Mouse (Mus musculus) right cerebral cortex, postnatal 36 days (tissue): Measurements from ENCODE around the gene Dpp9.
"Not testable (repeated sequence)": the region's sequence is repeated elsewhere in the genome, so short reads cannot be mapped to it uniquely, and the experiment has no call there.

Experiments used
- DNase-seq, 2 experiments: peaks; one replicate each; pipeline ENCODE4 v3.0.0; 2022; ENCODE audit warnings: low spot score in 2 of 2, mixed read lengths in 1 of 2

Gene Dpp9

DNA sequence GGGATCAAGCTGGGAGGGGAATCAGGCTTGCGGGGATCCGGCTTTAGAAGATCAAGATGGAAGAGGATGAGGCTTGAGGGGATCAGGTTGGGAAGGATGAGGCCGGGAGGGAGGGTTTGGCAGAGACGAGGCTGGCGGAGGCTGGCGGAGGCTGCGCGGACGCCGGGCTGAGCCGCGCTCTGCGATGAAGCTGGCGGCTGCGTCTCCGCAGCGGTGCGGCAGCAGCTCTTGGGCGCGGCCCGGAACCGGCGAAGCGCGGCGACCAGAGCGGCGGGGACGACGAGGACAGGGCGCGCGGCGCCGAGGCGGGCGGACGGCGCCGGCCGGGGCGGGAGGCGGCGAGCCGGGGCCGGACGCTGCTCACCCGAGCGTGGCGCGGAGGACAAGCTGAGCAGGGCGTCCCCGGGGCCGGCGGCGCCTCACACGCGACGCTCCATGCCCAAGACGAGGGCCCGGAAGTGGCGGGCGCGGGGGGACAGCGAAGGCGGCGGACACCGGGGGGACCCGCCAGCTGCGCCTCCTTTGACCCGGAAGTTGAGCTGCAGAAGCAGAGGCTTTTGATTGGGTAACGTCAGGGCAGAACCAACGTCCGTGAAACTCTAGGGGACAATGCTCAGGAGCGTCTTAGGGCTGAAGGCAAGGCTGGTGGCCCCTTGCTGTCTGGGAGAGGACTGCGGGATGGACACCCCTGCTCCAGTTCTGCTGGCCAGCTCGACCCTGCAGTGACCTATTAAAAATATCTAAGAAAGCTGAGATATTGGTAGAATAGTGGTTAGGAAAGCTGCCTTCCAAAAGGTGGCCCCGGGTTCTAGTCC, at the start of gene Dpp9:
Gene Dpp9, minus strand, starts transcription at position 529 of the 815 bp plus-strand sequence.
- peak; percentile 86 to 93 for DNase-seq

DNA sequence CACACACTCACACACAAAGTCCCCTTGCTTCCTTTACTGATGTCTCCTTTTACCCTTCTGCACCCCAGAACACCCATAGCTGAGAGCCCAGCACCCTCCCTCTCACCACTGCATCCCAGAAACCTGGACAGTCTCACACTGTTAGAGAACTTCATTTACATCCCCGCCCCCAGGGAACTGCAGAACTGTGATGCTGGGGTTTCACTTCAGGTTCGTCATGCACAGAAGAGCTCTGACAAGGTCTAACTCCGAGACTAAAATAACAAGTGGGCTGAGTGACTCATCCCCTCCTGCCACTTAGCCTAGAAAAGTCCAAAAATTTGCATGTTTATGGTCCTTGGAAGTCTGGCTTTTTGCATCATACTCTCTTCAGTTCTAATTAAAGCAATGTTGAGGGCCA, 47.6 kb upstream of the Dpp9 start:
- DNase-seq: peak; percentile 78 to 91

DNA sequence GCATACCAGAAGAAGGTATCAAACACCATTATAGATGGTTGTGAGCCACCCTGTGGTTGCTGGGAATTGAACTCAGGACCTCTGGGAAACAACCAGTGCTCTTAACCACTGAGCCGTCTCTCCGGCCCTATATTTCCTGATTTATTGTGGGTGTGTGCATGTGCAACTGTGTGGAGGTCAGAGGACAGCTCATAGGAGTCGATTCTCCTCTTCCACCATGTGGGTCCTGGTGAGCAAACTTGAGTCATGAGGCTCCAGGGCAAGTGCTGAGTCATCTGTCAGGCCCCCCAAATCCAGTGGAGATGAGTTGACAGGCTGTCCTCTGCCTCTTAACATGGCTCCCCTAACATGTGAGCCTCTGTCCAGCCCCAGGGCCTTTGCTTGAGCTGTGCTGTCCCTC, 47.2 kb upstream of the Dpp9 start:
- DNase-seq: no peak

DNA sequence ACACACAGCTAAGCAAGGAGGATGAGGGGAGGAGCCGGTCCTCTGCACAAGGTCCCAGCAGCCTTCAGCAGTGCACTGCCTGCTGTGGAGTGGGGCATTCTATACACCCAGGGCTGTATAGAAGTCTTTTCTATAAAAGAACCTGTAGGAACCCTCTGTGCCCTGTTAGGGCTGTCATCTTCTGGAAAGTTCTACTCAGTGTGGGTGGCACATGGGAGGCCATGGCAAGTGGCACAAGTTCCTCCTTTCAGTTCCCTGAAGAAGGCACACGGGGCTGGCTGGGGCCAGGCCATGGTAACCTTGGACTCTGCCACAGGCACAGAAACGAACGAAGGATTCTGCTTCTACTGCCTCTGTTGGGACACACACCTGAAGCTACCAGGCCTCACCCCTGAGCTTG, 46.3 kb upstream of the Dpp9 start:
- DNase-seq: no peak

- DNase-seq: peak; percentile 71 to 75
These were observed 45.3 kb upstream of the Dpp9 start for GRCm38 (mm10) chr17:56264020-56264419.

- DNase-seq: no peak
These were observed 44.0 kb upstream of the Dpp9 start for GRCm38 (mm10) chr17:56262645-56263094.

GRCm38 (mm10) chr17:56261166-56261565, 42.5 kb upstream of the Dpp9 start:
- no peak for DNase-seq

GRCm38 (mm10) chr17:56259301-56260037, 40.8 kb upstream of the Dpp9 start:
- no peak for DNase-seq

GRCm38 (mm10) chr17:56258812-56259211, 40.1 kb upstream of the Dpp9 start:
- not testable (repeated sequence) for DNase-seq

DNA sequence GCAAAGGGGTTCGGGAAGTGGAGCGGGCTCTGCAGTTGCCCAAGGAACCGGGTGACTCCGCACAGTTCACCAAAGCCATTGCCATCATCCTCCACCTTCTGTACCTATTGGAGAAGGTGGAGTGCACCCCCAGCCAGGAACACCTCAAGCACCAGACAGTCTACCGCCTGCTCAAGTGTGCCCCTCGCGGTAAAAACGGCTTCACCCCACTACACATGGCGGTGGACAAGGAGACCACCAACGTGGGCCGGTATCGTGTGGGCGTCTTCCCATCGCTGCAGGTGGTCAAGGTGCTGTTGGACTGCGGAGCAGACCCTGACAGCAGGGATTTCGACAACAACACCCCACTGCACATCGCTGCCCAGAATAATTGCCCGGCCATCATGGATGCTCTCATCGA, 39.6 kb upstream of the Dpp9 start:
- DNase-seq: not testable (repeated sequence)

DNA sequence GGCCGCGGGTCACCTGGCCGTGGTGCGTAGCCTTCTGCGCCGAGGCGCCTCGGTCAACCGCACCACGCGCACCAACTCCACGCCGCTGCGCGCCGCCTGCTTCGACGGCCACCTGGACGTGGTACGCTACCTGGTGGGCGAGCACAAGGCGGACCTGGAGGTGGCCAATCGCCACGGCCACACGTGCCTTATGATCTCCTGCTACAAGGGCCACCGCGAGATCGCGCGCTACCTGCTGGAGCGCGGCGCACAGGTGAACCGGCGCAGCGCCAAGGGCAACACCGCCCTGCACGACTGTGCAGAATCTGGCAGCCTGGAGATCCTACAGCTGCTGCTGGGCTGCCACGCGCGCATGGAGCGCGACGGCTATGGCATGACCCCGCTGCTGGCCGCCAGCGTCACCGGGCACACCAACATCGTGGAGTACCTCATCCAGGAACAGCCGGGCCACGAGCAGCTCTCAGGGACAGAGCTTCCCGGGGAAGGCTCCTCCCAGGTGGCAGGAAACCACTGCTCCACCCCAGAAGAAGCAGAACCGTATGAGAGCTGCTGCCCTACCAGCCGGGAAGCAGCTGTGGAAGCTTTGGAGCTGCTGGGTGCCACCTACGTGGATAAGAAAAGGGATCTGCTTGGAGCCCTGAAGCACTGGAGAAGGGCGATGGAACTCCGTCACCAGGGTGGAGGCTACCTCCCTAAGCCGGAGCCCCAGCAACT, 38.6 kb upstream of the Dpp9 start:
- DNase-seq: no peak

GRCm38 (mm10) chr17:56256239-56256881, 37.7 kb upstream of the Dpp9 start, which contains the start of gene Fem1a:
Fem1a (plus strand) TSS chr17:56256810.
- DNase-seq: peak; percentile 95 to 98

GRCm38 (mm10) chr17:56255863-56256238, 37.1 kb upstream of the Dpp9 start:
- DNase-seq: peak; percentile 97 to 99

- DNase-seq: peak in 1 of 2 experiments; percentile 54
These were observed 36.7 kb upstream of the Dpp9 start for GRCm38 (mm10) chr17:56255429-56255828.

GRCm38 (mm10) chr17:56254695-56255094, 36.0 kb upstream of the Dpp9 start:
- DNase-seq: no peak

GRCm38 (mm10) chr17:56251136-56251829, 32.6 kb upstream of the Dpp9 start:
- peak; percentile 63 to 71 for DNase-seq

DNA sequence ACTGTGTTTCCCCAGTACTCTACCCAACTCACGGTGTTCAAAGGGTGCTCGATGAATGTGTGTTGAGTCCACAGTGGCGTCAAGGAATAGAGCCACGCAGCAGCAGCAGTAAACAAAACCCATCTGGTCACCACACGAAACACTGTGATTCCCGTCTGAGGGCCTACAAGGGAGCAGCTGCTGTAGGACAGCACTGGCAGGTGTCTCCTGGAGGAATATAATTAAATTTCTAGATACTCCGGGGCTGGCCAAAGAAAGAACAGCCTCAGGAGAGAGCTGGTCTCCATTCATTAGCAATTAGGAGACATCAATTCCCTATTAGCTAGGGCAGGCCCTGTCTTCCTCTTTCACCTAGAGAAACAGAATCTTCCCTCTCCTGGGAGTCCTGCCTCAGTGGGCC, 26.9 kb upstream of the Dpp9 start:
- no peak for DNase-seq

DNA sequence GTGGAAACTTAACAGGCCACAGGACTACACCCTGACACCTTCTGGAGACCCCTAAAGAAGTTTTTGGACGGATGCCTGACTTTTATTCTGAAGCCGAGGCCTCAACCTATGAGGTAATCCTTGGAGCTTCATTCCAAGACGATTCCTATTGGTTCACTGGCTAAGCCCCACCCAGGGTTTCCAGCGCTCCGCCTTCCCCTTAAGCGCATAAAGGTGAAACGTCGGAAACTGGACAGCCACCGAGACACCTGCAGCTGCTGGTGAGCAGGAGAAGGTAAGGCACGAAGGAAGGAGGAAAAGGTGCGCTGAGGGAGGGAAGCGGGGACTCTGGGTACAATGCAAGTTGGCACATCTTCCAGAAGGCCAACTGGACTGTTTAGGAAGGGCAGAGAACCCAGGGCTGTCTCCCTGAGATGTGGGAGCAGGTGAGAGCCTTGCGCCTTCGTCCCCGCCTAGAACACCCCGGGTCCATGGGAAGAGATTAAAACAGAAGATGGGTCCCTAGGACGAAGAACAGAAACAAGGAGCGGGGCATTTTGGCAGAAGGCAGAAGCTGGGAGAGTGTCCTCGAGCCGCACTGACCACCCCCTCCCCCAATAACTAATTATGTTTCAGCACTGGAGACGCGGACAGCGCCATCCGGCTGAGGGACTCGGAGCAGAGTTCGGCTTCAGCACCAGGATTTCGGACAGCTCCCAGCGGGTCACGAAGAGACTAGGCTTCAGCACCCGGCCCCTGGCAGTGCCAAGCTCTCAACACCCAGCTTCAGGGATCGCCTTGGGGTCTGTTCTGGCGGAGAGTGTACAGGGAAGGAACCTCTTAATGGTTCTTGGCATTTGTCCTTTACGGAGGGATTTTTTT, 23.1 kb upstream of the Dpp9 start:
- DNase-seq: peak in 1 of 2 experiments; percentile 72

DNA sequence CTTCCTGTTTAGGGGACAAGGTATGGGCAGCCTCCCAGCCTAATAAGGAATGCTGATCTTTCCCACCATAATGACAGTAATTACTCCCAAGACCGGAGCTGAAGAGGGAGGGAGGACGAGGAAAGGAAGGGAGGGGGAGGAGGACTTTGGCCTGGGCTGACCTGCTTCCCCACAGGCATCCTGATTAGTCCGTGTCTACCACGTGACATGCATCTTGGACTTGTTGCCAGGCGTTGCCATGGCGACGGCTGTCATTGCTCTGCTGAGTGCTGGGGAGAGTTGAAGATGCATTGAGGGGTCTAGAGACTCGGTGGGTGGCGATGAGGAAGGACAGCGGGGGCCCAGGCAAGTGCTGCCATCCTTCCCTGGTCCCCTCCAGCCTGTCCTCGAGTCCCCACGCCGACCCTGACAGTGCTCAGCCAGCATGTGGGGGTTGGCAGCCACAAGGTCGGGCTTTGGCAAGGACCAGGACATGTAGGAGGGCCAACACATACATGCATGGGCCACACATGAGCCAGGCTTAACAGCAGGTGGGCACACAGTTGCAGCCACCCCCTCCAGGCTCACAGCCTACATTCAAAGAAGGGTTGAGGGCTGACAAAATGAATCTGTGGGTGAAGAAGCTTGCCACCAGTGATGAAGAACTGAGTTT, 15.2 kb upstream of the Dpp9 start:
- DNase-seq: peak; percentile 84 to 87

DNA sequence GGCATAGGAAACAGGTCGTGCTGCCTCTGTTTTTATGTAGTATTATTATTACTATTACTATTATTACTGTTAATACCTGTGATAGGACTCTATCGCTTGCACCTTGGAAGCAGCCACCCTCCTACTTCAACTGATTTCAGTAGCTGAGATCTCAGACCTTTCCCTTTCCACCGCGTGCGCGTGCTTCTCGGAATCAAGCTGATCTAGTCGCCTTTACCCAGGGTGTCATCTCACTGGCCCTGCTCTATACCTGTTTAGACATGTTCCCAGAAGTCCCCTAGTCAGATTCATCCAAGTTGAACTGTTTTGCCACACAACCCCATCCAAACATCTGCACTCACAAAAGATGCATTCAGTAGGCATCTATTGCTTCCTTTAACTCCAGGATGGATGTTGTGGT, 14.7 kb upstream of the Dpp9 start:
- DNase-seq: no peak
